Mouse (Mus musculus) intestine, embryonic 14.5 days (tissue): ENCODE measurements around the gene Cisd3. TPM values are rescaled to one million over a fixed set of nuclear protein-coding genes. Genes with fewer than 3 reads are reported as not detected.
A peak's percentile ranks its signal among the peaks of the same experiment; 100 is the strongest.

Source experiments
- ATAC-seq: fragments of 200-750 bp; cut with Nextera tagmentation; replicated peaks from 2 replicates; pipeline ENCODE4 v1.8.0; 2017; ENCODE audit warnings: low read depth, moderate number of reproducible peaks, moderate TSS enrichment, moderate library complexity; ENCODE audit not compliant: low FRiP score, low TSS enrichment
- DNase-seq: peaks from one replicate; pipeline ENCODE4 v3.0.0-alpha.2; 2018; ENCODE audit warnings: low spot score
- H3K27ac ChIP-seq: fragments of 300-500 bp; sonication (generic); 2 replicates; pipeline ENCODE4 v1.5.1; 2014; ENCODE audit warnings: low read depth, mild to moderate bottlenecking, control low read depth
- H3K27me3 ChIP-seq: fragments of 300-500 bp; sonication (generic); replicated peaks from 2 replicates; pipeline ENCODE4 v1.6.1; 2014; ENCODE audit warnings: low read length, control low read depth; ENCODE audit not compliant: control insufficient read depth, insufficient read depth
- H3K36me3 ChIP-seq: fragments of 300-500 bp; sonication (generic); 2 replicates; pipeline ENCODE4 v1.6.1; 2014; ENCODE audit warnings: low read length, control low read depth; ENCODE audit not compliant: control insufficient read depth, insufficient read depth
- H3K4me1 ChIP-seq: fragments of 300-500 bp; sonication (generic); replicated peaks from 2 replicates; pipeline ENCODE4 v1.6.1; 2014; ENCODE audit warnings: low read length, control low read depth, mixed read lengths; ENCODE audit not compliant: control insufficient read depth, insufficient read depth
- H3K4me2 ChIP-seq: fragments of 300-500 bp; sonication (generic); 2 replicates; pipeline ENCODE4 v1.6.1; 2014; ENCODE audit warnings: low read length
- H3K4me3 ChIP-seq: fragments of 300-500 bp; sonication (generic); 2 replicates; pipeline ENCODE4 v1.5.1; 2014; ENCODE audit warnings: low read depth, low read length, control low read depth, mixed read lengths
- H3K9ac ChIP-seq: fragments of 300-500 bp; sonication (generic); 2 replicates; pipeline ENCODE4 v1.6.1; 2014; ENCODE audit warnings: mild to moderate bottlenecking, low read length
- H3K9me3 ChIP-seq: fragments of 300-500 bp; sonication (generic); 2 replicates; pipeline ENCODE4 v1.6.1; 2016; ENCODE audit warnings: low read length, control low read depth; ENCODE audit not compliant: control insufficient read depth
- WGBS: fragments of 180-500 bp; shearing (Covaris S2); extraction: QIAGEN DNeasy Blood & Tissue Kit; methylation state at CpG from one replicate; pipeline ENCODE4 v1.1.7; 2014; 5-methylcytosine and 5-hydroxymethylcytosine counted together
- polyA plus RNA-seq: library from polyadenylated mRNA; unstranded; fragments of >200 nt; fragmentation: Nextera tagmentation; extraction: Ambion mirVana; gene quantifications from 2 replicates; pipeline ENCODE4 v1.2.1, GENCODE M21; 2014

Cisd3 gene
- polyA plus RNA-seq, 1 experiment from 2014 or later = 47.9 TPM

DNA sequence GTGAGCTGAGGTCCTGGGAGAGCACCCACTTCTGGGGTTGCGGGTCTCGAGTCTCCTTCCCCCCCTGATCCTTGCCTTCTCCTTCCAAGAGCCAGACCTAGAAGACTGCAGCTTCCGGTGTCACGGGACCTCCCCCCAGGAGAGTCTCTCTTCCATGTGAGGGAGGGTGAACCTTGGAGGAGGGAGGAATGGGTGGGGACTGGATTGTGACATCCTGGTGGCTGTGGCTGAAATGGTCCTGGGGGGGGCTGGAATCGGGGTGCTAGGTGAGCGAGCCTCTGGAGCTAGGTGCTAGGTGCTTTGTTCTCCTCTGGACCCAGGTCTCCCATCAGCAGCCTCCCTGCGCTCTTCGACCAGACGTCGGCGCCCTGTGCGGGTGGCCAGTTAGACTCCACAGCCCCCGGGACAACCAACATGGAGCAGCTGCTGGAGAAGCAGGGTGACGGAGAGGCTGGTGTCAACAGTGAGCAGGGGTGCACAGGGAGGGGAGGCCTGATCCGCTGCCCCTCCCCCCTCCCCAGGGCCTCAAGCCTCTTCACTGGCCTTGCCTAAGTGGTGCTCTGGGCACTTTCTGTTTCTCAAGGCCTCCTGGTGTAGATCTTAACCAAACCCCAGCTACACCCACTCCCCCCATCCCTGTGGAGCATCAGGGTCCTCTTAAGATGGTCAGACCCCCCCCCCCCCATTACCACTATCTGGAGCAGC, 9.4 kb upstream of the Cisd3 start:
- H3K36me3 ChIP-seq = peaks cover 96% of the 10 kb centered on the region
- ATAC-seq = no peak
- no peak overlapping the region for H3K27ac ChIP-seq
- H3K4me2 ChIP-seq = no peak overlapping the region
- H3K4me1 ChIP-seq = no peaks in the 10 kb centered on the region; the same call in 1 of the 2 replicates
- no peak for DNase-seq
- no peak overlapping the region for H3K9ac ChIP-seq
- no peak overlapping the region for H3K4me3 ChIP-seq
- H3K27me3 ChIP-seq = no peaks in the 10 kb centered on the region
- 80% methylated on average over 14 of the region's 15 CpGs for WGBS
- no peaks in the 10 kb centered on the region for H3K9me3 ChIP-seq

DNA sequence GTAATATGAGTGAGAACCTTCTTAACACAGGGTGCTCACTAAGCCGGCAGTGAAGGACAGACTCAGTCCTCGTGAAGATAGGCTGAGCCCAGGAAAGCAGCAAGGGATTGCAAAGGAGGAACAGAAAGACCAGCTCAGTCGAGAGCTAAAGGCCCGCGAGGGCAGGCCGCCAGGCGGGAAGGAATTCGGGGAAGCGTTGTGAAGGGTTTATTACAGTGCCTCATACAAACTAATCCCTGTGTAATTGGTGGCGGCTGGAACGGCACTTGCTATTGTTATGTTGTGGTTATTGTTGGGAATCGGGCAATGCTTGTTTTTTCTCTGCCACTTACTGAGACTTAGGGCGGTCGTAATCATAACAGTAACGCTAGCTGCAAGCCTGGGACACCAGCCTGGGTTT, 8.2 kb upstream of the Cisd3 start:
- H3K27me3 ChIP-seq = no peaks in the 10 kb centered on the region
- no peak overlapping the region for H3K9ac ChIP-seq
- no peak overlapping the region for H3K4me2 ChIP-seq
- H3K36me3 ChIP-seq = peaks cover 96% of the 10 kb centered on the region
- 58% methylated on average over 15 of the region's 15 CpGs for WGBS
- H3K9me3 ChIP-seq = no peaks in the 10 kb centered on the region
- H3K4me3 ChIP-seq = no peak overlapping the region
- H3K27ac ChIP-seq = no peak overlapping the region
- no peak for DNase-seq
- no peak for ATAC-seq
- no peaks in the 10 kb centered on the region; the same call in 1 of the 2 replicates for H3K4me1 ChIP-seq

- DNase-seq (no peak), ATAC-seq (no peak)
- Histone ChIP-seq H3K9me3 (no peaks in the 10 kb centered on the region), H3K4me3 (no peak overlapping the region), H3K4me1 (no peaks in the 10 kb centered on the region; the same call in 1 of the 2 replicates), H3K27ac (no peak overlapping the region), H3K36me3 (peaks cover 95% of the 10 kb centered on the region), H3K27me3 (no peaks in the 10 kb centered on the region), H3K4me2 (no peak overlapping the region), H3K9ac (no peak overlapping the region)
- WGBS = 66% methylated on average over 8 of the region's 8 CpGs
Observed at GRCm38 (mm10) chr11:97677842-97678241, 7.8 kb upstream of the Cisd3 start.

GRCm38 (mm10) chr11:97678301-97678700, 7.3 kb upstream of the Cisd3 start:
- H3K36me3 ChIP-seq = peaks cover 93% of the 10 kb centered on the region
- H3K27me3 ChIP-seq = no peaks in the 10 kb centered on the region
- ATAC-seq (no peak), DNase-seq (no peak)
- no peak overlapping the region for H3K27ac ChIP-seq
- no peak overlapping the region for H3K9ac ChIP-seq
- 93% methylated on average over 15 of the region's 15 CpGs for WGBS
- no peak overlapping the region for H3K4me2 ChIP-seq
- no peaks in the 10 kb centered on the region; the same call in 1 of the 2 replicates for H3K4me1 ChIP-seq
- H3K4me3 ChIP-seq = no peak overlapping the region
- H3K9me3 ChIP-seq = no peaks in the 10 kb centered on the region

- ATAC-seq (no peak), DNase-seq (no peak)
- Histone ChIP-seq H3K9ac (no peak overlapping the region), H3K27me3 (no peaks in the 10 kb centered on the region), H3K4me2 (no peak overlapping the region), H3K4me1 (no peaks in the 10 kb centered on the region; the same call in none of the 2 replicates), H3K36me3 (peaks cover 73% of the 10 kb centered on the region), H3K4me3 (no peak overlapping the region), H3K9me3 (no peaks in the 10 kb centered on the region), H3K27ac (no peak overlapping the region)
- 88% methylated on average over 12 of the region's 12 CpGs for WGBS
Observed at GRCm38 (mm10) chr11:97680430-97680829, 5.2 kb upstream of the Cisd3 start.

- 87% methylated on average over 6 of the region's 6 CpGs for WGBS
- Histone ChIP-seq H3K9ac (no peak overlapping the region), H3K4me1 (peaks cover 13% of the 10 kb centered on the region), H3K9me3 (no peaks in the 10 kb centered on the region), H3K36me3 (peaks cover 52% of the 10 kb centered on the region), H3K27me3 (no peaks in the 10 kb centered on the region), H3K4me2 (no peak overlapping the region), H3K4me3 (no peak overlapping the region), H3K27ac (no peak overlapping the region)
- no peak for ATAC-seq
- no peak for DNase-seq
Observed at GRCm38 (mm10) chr11:97682504-97683055, 3.0 kb upstream of the Cisd3 start.

- Histone ChIP-seq H3K27me3 (no peaks in the 10 kb centered on the region), H3K4me3 (no peak overlapping the region), H3K9me3 (no peaks in the 10 kb centered on the region), H3K9ac (no peak overlapping the region), H3K4me2 (no peak overlapping the region), H3K27ac (no peak overlapping the region), H3K4me1 (peaks cover 13% of the 10 kb centered on the region), H3K36me3 (peaks cover 45% of the 10 kb centered on the region)
- ATAC-seq = no peak
- 78% methylated on average over 6 of the region's 6 CpGs for WGBS
- DNase-seq = no peak
Observed at GRCm38 (mm10) chr11:97684063-97684680, 1.5 kb upstream of the Cisd3 start.

DNA sequence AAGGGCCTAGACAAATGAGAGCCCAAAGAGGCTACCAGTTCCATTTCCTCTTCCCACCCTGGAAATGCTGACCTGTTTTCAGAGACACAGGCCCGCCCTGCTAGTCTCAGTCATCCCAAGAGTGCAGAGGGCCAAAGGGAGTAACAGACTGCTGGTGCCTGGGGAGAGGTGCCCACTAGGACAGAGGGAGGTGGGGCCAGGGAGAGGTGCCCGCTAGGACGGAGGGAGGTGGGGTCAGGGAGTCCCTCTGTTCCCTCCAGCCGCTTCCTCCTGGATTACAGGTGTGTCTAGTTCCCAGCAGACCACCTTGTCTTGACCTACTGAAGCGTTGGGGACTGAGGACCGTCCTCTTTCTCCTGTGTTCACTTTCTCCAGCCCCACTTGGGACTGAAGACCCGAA, 860 bp upstream of the Cisd3 start:
- H3K27ac ChIP-seq = peak overlapping the region; percentile 38; the same call in 1 of the 2 replicates
- DNase-seq = no peak
- H3K4me1 ChIP-seq = peaks cover 13% of the 10 kb centered on the region
- peaks cover 45% of the 10 kb centered on the region for H3K36me3 ChIP-seq
- no peak overlapping the region for H3K9ac ChIP-seq
- no peaks in the 10 kb centered on the region for H3K27me3 ChIP-seq
- no peak for ATAC-seq
- H3K4me3 ChIP-seq = no peak overlapping the region
- 38% methylated on average over 7 of the region's 7 CpGs for WGBS
- no peaks in the 10 kb centered on the region for H3K9me3 ChIP-seq
- H3K4me2 ChIP-seq = no peak overlapping the region
